Mouse (Mus musculus): ENCODE measurements at regions not wholly inside any gene's neighbourhood (a gene's known extent, or its start where the extent isn't known, plus 50 kb on each side); places are given as distances from the start of the nearest gene placed in this dataset.

DNA sequence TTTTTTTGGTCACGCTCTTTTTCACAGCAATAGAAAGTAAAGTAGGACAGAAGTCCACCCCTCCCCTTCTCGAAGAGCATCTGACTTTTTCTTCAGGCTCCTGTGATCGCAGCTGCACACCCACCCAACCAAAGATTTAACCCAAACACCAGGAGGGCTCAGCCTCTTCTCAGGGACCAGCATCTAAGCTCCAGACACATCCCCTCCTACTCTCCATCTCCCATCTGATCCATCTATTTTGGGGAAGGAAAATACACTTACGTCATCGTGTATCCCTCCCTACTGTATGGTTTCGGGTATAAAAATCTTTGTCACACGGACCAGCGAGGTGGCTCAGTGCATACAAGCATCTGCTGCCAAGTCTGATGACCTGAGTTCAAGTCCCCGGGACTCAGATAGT, 284.3 kb downstream of the 3100002H09Rik start:
- no peak for DNase-seq (ENCODE audit: low spot score in 2 of 2)

DNA sequence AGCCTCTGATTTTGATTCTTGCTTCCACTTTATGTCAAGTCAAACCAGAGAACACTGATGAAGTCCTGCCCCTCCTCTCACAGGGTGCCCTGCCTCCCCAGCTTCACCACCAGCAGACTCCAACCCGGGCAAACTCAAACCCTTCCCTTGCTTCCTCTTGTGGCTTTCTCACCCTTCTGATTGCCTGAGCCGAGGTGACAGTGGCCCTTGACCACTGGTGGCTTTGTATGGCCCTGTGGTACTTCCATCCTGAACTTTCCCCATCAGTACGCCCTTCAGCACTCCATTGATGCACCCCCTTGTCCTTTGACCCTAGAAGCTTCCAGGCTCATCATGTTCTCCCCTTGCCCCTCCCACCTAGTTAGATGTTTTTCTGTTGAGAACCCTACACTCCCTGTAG, 287.0 kb downstream of the 3100002H09Rik start:
- DNase-seq (ENCODE audit: low spot score in 2 of 2): no peak

DNA sequence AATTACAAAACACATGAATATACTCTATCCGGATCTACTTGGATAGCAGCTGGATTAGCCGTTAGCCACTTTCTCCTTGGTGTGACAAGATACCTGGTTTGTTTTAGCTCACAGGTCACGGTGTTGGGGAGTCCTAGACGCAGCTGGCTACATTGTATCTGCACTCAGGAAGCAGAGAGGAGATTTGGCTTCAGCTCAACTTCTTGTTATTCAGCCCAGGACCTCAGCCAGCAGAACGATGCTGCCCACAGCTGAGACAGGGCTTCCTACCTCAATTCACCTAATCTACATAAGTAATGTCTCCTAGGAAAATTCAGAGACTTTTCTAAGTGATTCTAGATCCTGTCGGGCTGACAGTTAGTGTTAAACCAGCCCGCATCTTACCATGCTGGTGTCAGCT, 289.4 kb downstream of the 3100002H09Rik start:
- no peak for DNase-seq (ENCODE audit: low spot score in 2 of 2)

DNA sequence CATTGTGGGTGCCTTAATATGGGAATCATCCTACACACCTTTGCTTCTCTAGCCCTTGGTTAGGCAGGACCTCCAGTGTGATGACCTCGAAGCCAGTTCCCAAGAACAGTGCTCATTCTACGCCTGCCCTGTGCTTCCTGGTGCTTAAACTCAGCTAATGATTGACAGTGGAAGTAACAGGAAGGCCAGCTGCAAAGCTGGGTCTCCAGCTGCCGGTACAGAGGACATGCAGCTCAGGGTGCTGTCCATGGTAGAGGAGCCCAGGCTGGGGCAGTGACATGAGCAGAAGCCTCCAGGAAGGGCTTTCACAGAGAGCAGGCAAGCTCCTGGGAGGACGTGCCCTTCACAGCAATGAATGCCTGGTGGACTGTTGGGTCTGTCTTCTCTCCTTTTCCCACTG, 293.6 kb downstream of the 3100002H09Rik start:
- DNase-seq (ENCODE audit: low spot score in 2 of 2): no peak

DNA sequence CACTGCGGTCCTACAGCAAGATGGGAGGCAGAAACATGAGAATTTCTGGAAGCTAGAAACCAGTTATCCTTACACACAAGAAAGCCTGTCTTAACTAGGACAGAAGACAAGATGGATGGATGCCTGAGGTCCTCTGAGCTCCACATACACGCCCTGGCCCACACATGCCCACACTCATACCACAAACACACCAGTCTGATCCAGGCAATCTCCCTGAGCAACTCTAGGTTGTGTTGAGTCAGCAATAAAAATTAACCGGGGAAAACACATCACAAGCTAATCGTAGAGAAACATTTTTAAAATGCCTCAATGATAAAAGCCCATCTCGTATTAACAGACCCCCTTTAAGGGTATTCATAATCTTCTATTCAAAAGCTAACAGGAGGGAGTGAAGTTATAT, 298.9 kb downstream of the 3100002H09Rik start:
- DNase-seq (ENCODE audit: low spot score in 2 of 2): no peak

DNA sequence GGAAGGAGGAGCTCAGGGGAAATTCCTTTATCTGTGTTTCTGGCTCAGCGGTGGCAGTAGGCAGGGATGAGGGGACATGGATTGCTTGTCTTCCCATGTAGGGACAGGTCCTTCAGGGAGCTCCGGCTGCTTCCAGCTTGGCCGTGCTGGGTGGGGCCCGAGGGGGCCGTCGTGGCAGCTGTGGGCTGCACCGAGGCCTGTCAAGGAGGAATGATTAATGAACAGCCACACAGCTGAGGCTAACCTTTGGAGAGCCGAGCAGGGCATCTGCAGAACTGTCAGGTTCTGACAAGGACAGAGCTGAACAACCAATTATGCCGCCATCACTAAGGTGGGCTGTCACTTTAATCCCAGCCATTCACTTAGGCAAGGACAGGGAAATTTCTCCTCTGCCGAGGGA, 300.0 kb downstream of the 3100002H09Rik start:
- no peak for DNase-seq (ENCODE audit: low spot score in 2 of 2)

DNA sequence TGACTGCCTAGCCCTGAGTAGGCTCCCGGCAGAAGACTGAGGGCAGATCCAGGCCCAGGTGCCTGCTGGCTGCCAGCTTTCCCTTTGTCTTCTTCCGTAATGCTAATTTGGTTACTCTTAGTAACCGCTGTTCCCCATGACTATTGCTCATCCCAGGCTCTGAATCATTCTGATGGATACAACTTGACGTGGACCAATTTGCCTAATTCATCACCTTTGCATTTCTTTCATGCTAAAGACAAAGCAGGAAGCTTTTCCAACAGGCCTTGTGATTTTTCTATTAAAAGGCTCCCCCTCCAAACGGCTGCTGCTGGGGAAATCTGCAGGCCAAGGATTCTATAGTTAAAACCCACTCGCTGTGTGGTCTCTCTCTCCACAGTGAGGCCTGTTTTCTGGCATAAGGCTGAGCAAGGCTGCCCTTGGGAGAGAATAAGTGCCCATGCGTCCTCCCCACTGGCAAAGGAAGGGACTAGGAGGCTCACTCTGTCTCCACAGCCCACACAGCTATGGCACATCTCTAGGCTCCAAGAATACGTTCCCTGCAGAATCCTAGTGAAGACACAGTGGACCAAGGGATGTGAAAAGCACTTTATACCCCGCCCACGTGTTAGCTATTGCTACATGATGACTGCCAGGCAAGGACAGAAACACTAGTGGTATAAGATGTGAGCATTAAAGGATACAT, 304.6 kb downstream of the 3100002H09Rik start:
- DNase-seq (ENCODE audit: low spot score in 2 of 2): no peak

DNA sequence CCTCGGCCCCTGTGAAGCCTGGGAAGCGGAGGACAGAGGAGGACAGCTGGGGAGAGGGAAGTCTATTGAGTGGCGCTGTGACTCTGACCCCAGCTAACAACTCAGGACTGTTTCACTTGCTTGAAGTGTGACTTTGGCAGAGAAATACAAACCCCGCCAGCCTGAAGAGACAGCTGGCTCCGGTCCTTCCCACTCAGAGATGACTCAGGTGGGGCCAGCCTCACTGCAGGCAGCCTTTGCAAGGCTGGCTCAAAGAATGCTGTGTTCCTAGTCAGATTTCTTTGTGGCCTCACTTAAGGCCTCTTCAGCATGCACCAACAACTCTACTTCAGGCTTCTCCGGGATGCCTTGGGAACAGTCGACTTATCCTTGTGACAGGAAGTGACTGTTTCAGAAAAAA, 307.7 kb downstream of the 3100002H09Rik start:
- no peak for DNase-seq (ENCODE audit: low spot score in 2 of 2)

DNA sequence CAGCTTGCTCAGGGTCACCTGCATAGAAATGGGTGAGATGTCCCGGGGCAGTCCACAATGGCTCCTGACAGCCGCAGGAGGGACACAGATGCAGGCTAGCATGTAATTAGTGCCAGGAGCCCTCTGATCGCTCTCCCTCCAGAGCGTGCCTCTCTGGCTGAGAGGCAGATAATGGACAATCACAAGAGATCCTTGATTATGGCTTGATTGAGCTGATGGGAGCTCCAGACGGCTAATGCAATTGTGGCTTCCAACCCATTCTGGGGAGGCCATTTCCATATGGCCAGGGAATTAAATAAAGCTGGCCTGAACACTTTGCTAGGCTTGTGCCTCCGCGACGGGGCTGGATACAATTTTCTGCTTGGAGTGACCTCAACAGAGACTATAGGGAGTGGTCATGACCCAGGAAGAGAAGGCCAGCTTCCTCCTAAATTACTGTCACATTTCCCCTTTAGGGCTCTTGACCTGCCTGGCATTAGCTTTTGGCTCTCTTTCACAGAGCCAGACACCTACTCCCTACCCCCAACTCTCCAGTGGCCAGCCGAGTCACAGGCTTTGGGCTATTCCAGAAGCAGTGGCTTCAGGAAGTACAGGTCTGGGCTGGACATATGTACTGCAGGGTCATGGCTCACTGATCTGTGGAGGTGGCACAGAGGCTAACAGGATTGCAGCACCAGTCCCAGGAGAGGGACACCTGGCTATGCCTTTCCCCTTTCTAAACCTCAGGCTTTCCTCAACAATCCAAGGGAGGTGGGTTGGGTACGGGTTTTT, 311.8 kb downstream of the 3100002H09Rik start:
- no peak for DNase-seq (ENCODE audit: low spot score in 2 of 2)

DNA sequence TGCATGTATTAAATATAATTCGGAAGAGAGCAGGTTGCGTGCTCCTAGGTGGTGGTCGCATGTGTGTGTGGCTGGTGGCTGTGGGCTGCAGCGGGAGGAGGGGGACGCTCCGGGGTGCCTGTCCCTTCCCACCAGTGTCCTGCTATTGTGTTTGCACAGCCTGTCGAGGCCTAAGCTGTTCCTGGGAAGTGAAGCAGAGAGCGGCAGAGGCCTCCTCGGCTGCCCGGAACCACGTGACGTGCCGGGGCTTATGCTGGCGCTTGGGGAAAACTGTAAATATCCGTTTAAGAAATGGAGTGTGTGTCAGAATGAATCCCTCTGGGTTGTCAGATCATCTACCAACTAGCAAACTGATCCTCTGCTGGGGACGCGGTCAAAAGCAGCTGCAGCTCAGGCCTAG, 318.3 kb downstream of the 3100002H09Rik start:
- no peak for DNase-seq (ENCODE audit: low spot score in 2 of 2)

DNA sequence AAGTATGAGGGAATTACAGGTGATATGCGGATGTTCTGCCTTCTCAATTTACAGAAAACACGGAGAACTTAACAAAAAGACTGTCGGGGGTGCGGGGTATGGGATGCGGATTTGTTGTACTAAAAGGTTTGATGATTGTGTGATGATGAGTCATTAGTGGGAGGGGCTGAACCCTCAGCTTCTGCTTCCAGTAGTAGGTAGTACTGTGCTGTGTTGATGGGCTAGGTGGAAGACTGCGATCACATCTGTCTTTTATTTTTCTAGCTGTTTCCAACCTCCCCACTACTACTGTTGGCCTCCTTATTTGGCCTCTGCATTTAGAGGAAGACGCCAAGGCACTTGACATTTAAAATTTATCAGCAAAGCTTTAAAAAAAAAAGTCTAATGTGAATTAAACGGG, 318.8 kb downstream of the 3100002H09Rik start:
- DNase-seq (ENCODE audit: low spot score in 2 of 2): no peak

DNA sequence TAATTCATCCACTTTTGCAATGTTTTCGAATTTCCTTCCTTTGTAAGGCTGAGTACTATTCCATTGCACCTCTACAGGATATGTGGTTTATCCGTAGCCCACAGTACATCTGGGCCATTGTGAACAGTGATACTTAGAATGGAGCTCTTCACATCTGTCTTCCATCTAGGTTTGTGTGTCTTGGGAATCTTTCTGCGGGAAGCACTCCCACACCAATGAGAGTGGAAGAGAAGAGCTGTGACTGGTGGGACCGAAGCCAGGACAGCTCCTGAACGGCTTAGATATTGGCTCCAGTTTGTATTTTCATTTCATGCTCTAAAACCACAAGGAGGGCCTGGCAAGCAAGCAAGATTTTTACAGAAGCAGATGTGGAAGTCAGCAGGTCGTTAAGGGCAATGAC, 323.1 kb downstream of the 3100002H09Rik start:
- DNase-seq (ENCODE audit: low spot score in 2 of 2): no peak

DNA sequence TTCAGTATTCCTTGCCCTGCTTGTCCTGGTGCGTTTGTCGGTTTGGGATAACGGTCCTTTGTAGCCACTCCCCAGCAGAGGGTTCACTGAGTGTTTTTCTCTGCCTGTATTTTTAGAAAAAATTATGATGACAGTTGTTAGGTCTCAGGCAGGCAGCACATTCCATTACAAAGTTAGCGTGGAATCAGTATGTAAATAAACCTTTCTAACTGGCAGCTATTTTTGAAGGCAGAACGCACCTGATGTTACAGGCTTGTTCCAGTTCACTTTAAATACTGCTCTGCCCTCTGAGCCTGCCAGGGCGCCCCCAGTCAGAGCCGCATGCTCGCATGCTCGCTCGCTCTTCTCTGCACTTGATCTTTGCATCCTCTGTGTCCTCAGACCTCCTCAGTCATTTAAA, 331.9 kb downstream of the 3100002H09Rik start:
- no peak for DNase-seq (ENCODE audit: low spot score in 2 of 2)

DNA sequence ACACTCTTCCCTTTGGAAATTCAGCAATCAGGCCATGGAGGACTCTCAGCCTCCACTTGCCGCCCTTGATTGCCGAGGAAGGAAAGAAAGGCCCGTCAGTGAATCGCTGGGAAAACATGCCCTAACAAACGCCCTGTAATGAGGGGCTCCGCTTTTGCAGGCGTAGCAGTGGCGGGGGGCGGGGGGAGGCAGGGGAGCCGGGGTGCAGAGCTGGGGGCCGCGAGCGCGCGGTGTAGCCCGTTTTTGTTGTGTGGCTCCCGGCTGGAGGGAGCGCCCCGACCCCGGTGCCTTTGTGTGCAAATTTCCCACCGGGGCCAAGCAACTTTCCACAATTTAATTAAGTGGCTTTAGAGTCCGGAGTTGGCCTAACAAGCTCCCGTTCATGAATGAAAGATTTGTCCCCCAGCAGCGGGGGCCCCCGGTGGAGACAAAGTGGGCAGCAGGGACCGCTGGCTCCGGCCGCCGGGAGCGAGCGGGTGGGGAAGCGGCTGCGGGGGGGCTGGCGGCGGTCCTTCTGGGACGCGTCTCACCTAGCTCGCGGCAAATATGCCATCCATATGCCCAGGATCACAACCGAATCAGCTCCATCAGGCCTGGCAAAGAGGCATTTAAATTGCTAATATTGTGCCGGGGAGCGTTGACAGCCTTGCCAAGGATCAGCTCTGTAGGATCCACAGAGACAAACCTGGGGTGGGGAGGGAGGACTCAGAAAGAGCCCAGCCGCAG, 333.0 kb downstream of the 3100002H09Rik start:
- DNase-seq (ENCODE audit: low spot score in 2 of 2): no peak

DNA sequence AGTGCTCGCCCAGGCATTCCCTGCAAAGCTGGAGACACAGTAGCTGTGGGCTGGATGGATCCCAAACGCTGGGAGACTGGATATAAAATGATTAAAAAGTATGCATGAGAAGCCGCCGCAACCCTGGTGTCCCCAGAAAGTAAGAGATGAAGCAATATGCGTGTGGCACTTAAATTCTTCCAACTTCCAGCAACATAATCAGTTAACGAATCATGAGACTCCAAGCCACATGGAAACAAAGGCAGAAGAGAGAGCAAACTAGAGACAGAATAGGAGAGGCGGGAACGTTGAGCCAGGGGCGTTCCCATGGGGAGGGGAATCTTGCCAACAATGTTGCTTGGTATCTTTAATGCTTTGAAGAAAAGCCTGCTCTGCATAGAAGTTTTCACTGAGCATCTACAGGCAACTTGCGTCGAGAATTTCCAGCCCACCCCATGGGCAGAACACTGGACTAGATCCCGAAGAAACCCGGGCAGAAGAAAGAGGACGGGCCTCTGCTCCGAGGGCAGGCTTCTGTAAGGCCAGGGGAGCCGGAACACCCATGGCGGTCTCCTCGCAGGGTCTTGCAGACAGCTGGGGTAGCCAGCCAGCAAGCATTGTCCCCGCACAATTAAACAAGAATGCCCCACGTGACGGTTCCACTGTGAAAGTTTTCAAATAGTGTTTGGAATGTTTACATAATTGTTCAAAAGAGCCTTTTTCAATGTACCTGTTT, 333.7 kb downstream of the 3100002H09Rik start:
- no peak for DNase-seq (ENCODE audit: low spot score in 2 of 2)

DNA sequence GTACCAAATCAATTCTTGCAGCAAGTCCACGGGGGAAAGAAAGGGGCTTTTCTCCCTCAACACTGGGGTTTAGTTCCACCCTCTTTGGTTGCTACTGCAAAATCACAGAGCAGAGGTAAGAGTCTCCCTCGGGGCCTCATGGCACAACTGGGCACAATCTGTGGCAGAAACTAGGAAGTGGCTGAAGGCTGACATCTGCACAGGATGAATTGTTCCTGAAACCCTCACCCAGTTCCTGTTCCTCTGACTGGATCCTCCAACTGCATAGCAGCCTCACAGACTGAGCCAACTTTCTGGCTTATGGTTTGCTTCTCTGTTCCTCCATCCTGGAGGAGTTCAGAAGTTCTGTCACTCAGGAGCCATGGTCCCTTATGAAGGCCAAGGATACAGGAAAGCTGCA, 338.6 kb downstream of the 3100002H09Rik start:
- no peak for DNase-seq (ENCODE audit: low spot score in 2 of 2)

DNA sequence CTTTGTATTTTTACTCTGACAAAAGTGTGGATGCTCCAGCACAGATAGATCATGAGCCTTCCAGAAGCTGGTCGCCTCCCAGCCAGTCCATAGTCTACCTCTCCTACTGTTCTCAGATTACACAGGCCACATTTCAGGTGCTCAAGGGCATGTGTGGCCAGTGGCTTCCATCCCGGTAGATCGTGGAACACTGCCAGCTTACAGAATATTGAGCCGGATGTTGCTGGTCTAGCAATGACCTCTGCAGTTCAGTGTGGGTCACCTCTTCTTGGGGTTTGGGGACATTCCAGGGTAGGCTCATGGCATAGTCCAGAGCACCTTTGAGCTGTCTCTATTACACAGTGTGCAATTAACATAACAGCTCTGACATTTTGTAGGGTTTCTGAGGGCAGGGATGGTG, 342.2 kb downstream of the 3100002H09Rik start:
- DNase-seq (ENCODE audit: low spot score in 2 of 2): no peak

DNA sequence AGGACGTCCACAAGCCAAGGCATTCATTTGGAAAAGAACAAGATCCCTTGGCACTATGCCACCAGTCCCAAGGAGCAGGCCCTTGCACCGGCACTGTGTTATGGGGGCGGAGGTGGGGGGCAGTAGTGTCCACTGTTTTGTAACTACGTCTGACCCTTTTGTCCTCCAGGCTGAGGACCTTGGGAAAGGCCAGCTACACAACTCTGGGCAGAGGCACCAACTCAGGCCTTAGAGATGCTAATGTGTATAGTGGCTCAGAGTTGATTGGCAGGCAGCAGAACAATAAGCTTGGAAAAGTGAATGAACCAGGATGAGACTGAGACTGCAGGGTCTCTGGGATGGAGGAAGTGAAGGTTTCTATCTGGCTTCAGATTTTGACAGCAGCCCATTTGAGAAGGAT, 344.0 kb downstream of the 3100002H09Rik start:
- no peak for DNase-seq (ENCODE audit: low spot score in 2 of 2)

DNA sequence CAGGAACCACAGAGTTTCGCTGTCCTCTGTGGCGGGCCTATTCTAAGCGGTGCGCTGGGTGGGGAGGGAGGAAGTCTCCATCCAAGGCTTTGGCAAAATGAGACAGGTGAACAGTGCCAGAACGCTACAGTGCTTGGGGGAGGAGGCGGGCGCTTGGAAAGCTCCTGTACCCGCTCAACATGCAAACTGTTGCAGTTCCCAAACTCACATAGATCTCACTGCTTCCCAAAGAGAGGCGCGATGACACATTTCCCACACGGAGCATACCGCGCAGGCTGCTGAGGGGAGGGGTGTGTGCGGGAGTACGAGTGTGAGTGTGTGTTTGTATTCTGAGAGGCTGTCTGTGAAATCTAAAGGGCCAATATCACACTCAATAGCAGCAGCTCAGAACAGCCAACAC, 345.1 kb downstream of the 3100002H09Rik start:
- DNase-seq (ENCODE audit: low spot score in 2 of 2): peak; percentile 26 to 27

DNA sequence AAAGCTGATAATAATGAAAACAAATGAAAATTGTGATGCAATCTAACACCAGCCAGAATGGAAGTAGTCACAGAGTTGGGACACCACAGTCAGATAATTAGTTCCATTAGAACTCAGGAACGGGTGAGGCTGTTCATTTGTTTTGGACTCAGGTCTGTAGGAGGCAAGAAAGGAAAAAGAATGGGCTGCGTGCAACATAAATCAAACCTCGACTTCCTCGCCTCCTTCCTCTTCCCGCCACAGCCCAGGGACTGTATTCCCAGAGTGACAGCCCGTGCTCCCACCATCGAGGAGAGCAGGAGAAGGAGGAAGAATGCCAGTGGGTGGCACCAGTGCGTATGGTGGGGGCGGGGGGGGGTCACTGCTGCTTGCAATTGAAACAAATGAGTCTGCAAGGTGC, 339.2 kb upstream of the 4930535I16Rik start:
- DNase-seq (ENCODE audit: low spot score in 2 of 2): no peak

DNA sequence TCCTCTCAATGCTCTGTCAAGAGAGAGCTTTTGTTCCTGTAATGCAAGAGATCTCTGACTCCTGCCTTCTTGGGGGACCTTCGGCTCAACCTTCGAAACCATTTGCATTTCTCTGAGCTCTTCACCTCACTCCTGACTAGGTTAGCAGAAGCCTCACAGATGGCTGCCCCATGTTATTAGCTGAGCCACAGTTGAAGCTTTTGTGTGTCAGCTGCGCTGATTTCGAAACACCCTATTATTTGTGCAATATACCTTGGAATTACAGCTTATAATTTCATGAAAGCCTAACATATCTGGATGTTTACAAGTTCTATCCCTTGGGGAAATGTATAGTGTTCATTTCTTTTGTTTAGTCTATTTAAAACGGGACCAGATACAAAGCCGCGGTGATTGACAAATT, 338.7 kb upstream of the 4930535I16Rik start:
- no peak for DNase-seq (ENCODE audit: low spot score in 2 of 2)

DNA sequence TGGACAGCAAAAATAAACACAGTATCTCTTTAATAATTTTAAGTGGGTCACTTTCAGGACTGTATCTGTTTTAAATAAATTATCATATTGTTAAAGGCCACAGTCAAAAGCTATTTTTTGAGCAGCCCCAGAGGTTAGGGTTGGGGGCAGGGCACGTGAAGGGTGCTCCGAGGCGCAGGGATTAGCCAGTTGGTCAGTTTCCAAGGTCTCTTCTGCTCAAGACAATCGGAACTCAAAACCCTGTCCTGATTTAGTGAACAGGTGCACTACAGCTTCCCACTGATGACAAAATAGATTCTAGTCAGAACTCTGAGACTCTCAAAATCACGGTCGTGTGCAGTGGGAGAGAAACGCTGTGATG, 337.3 kb upstream of the 4930535I16Rik start:
- no peak for DNase-seq (ENCODE audit: low spot score in 2 of 2)

Data from frontal cortex, postnatal 14 days (tissue).